ENCODE assay signal across 8 mouse cellular contexts in the genomic region with DNA sequence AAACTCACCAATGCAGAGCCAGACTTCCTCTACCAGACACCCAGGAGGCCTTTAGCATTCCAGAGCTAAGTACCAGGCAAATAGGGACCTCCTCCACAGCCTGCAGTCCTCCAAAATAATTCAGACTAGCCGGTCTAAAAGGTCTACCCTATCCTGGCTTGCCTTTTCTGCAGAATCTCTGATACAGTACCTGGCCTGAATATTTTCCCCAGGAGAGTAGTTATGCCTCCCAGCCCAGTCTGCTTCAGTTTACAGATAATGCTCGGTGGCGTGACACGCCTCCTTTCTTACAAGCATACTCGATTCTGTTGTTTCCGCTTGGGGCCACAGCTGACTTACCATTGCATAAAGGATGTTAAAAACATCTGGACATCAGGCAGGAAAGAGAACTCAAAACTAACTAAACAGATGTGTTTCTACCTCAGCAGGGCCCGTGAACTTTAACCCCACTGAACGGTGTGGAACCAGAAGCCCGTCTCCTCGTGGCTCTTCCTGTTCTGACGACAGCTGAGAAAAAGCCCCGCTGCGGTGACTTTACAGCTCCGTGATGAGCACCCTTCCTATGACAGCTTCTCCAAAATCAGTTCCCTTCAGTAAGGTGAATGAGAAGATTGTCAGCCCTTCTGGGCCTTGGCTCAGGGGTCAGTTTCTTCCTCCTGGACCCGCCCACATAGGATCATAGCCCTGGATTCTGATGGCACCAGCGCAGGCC. TPM values are rescaled to one million over a fixed set of nuclear protein-coding genes. Genes with fewer than 3 reads are reported as not detected.
DNase-seq lines count a peak whose midpoint lies in the region; ATAC-seq and TF ChIP-seq lines count a peak whose summit lies in the region.

No protein-coding gene starts in this region.

- ATAC-seq in heart, embryonic 13.5 days (ENCODE audit: extremely low read depth, insufficient number of reproducible peaks, low FRiP score, low TSS enrichment): no peak
- peak; percentile 77 for ATAC-seq in limb, embryonic 14.5 days (ENCODE audit: low FRiP score, low read depth)
- no peak for ATAC-seq in frontal cortex, adult (ENCODE audit: low TSS enrichment)

- TF ChIP-seq CTCF in small intestine, adult 2 months (IDR thresholded peaks at IDR 0.05; ENCODE audit: extremely low read depth, insufficient read length, insufficient replicate concordance, low read depth, low read length): no peak

- no peaks in the 10 kb centered on the region for H3K9me3 ChIP-seq in heart, embryonic 13.5 days
- no peaks in the 10 kb centered on the region for H3K9me3 ChIP-seq in limb, embryonic 14.5 days (ENCODE audit: control insufficient read depth, low read length)

- no peak for TF ChIP-seq POLR2A in limb, embryonic 14.5 days (IDR thresholded peaks at IDR 0.05; ENCODE audit: borderline replicate concordance, extremely low read depth, insufficient read depth, insufficient read length)
- TF ChIP-seq POLR2A in small intestine, adult 2 months (IDR thresholded peaks at IDR 0.05; ENCODE audit: low read depth, low read length): no peak

- no peaks in the 10 kb centered on the region for H3K36me3 ChIP-seq in heart, embryonic 13.5 days
- H3K36me3 ChIP-seq in limb, embryonic 14.5 days (ENCODE audit: control insufficient read depth, insufficient read depth, low read length): 0 out of 2 replicates have a peak, but pooled peaks cover 2% of the 10 kb centered on the region
- H3K36me3 ChIP-seq in small intestine, adult 2 months (ENCODE audit: control insufficient read depth, insufficient read depth, low read length): no peaks in the 10 kb centered on the region

- H3K4me1 ChIP-seq in heart, embryonic 13.5 days: peaks cover 50% of the 10 kb centered on the region
- peaks cover 35% of the 10 kb centered on the region for H3K4me1 ChIP-seq in limb, embryonic 14.5 days (ENCODE audit: control insufficient read depth, insufficient read depth, low read length)
- H3K4me1 ChIP-seq in small intestine, adult 2 months (ENCODE audit: control insufficient read depth, insufficient read depth, insufficient read length, low read length): peaks cover 19% of the 10 kb centered on the region; the same call in 1 of the 2 replicates

- peak overlapping the region; percentile 44 for H3K4me2 ChIP-seq in heart, embryonic 13.5 days
- 0 out of 2 replicates have a peak overlapping the region, but pooled peaks have one; percentile 18 for H3K4me2 ChIP-seq in limb, embryonic 14.5 days (replicated peaks; ENCODE audit: low read depth, low read length, severe bottlenecking)

- WGBS in heart, embryonic 13.5 days: 40% methylated on average over 16 of the region's 16 CpGs
- WGBS in limb, embryonic 14.5 days: 21% methylated on average over 16 of the region's 16 CpGs
- 15% methylated on average over 16 of the region's 16 CpGs for WGBS in small intestine, adult 2 months

- H3K27me3 ChIP-seq in heart, embryonic 13.5 days (replicated peaks): no peaks in the 10 kb centered on the region
- H3K27me3 ChIP-seq in limb, embryonic 14.5 days (ENCODE audit: control insufficient read depth, insufficient read depth, low read length): no peaks in the 10 kb centered on the region
- H3K27me3 ChIP-seq in small intestine, adult 2 months (ENCODE audit: control insufficient read depth, insufficient read depth, low read length): no peaks in the 10 kb centered on the region

- H3K9ac ChIP-seq in heart, embryonic 13.5 days: no peak overlapping the region; the same call in 1 of the 2 replicates
- peak overlapping the region; percentile 3; the same call in 1 of the 2 replicates for H3K9ac ChIP-seq in limb, embryonic 14.5 days (ENCODE audit: low read depth, low read length, severe bottlenecking)

- H3K4me3 ChIP-seq in heart, embryonic 13.5 days: no peak overlapping the region
- no peak overlapping the region for H3K4me3 ChIP-seq in limb, embryonic 14.5 days (replicated peaks; ENCODE audit: low read length)
- H3K4me3 ChIP-seq in small intestine, adult 2 months (ENCODE audit: low read depth, low read length): no peak overlapping the region

- peak; percentile 40 to 46 for DNase-seq in lung, adult 18-20 months
- DNase-seq in lung, postnatal 14 days: no peak
- DNase-seq in limb, embryonic 14.5 days (ENCODE audit: low spot score): peak; percentile 73
- DNase-seq in left cerebral cortex, adult 9 months (ENCODE audit: low spot score in 2 of 2): no peak
- DNase-seq in layer of hippocampus, adult 11-12 months (ENCODE audit: low spot score): no peak

- H3K27ac ChIP-seq in heart, embryonic 13.5 days (replicated peaks): peak overlapping the region; percentile 57
- peak overlapping the region; percentile 28 for H3K27ac ChIP-seq in limb, embryonic 14.5 days (replicated peaks; ENCODE audit: low read depth, low read length)
- H3K27ac ChIP-seq in small intestine, adult 2 months (ENCODE audit: insufficient read depth, low read depth, low read length): peak overlapping the region; percentile 25

RNA-seq across cellular contexts. Expression of a gene that starts 33.8 kb away (rescaled TPM):
- 4.0 and 5.0 TPM in 2 replicates for polyA plus RNA-seq in heart, embryonic 13.5 days (2015; fragmentation: Nextera tagmentation; extraction: Ambion mirVana)
- polyA plus RNA-seq in limb, embryonic 14.5 days (2012; rRNA removed): 20.1 and 25.8 TPM in 2 replicates
- polyA plus RNA-seq in limb, embryonic 14.5 days (2014; fragmentation: Nextera tagmentation; extraction: Ambion mirVana): 25.7 and 27.8 TPM in 2 replicates
- polyA plus RNA-seq in small intestine, adult 2 months (2012; rRNA removed): 8.5 and 18.9 TPM in 2 replicates

Comparison
In these comparisons a context has a peak if more than half of its experiments do, and no peak if none do; other contexts are left out.
1. DNase-seq: peak in lung, adult 18-20 months (2 of 2) and limb, embryonic 14.5 days (single experiment); none in lung, postnatal 14 days (single experiment), left cerebral cortex, adult 9 months (0 of 2) and layer of hippocampus, adult 11-12 months (single experiment).
2. Peak in every context shown above with its lines, with median percentiles within 50 percentile points of each other: H3K27ac ChIP-seq.